Mouse (Mus musculus): ENCODE measurements at regions not wholly inside any gene's neighbourhood (a gene's known extent, or its start where the extent isn't known, plus 50 kb on each side); places are given as distances from the start of the nearest gene placed in this dataset.

DNA sequence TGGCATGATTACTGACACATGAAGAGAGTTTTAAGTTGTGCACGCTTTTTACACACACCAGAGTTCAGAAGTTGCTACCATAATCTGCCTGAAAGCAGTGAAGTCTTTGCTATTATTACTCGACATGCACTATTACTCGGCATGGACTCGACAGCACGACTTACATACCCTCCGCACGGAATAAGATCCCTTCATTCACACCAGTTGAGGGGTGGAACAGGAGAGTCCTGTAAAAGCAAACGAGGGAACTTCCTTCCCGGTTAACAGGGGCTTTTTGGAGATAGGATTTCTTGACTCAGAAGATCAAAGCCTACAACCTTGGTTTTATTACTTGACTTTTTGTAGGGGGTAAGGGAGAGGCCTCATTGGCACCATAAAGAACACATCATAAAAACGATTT is 416.4 kb upstream of the Nr5a2 start:
- no peak for TF ChIP-seq FLI1 (IDR thresholded peaks at IDR 0.05; ENCODE audit: low read length)
- TF ChIP-seq GATA1 (IDR thresholded peaks at IDR 0.05; ENCODE audit: borderline replicate concordance, low read length): no peak
